Mouse (Mus musculus) heart, postnatal 0 days (tissue): ENCODE data around the gene Kcnk12.

ENCODE experiments used
- CTCF ChIP-seq: IDR thresholded peaks from 2 replicates; pipeline ENCODE4 v1.5.1; 2016; ENCODE audit warnings: antibody characterized with exemption, control low read depth, low read depth
- EP300 ChIP-seq: IDR thresholded peaks from 2 replicates; pipeline ENCODE4 v1.6.1; 2016; ENCODE audit warnings: antibody characterized with exemption, low read depth

DNA sequence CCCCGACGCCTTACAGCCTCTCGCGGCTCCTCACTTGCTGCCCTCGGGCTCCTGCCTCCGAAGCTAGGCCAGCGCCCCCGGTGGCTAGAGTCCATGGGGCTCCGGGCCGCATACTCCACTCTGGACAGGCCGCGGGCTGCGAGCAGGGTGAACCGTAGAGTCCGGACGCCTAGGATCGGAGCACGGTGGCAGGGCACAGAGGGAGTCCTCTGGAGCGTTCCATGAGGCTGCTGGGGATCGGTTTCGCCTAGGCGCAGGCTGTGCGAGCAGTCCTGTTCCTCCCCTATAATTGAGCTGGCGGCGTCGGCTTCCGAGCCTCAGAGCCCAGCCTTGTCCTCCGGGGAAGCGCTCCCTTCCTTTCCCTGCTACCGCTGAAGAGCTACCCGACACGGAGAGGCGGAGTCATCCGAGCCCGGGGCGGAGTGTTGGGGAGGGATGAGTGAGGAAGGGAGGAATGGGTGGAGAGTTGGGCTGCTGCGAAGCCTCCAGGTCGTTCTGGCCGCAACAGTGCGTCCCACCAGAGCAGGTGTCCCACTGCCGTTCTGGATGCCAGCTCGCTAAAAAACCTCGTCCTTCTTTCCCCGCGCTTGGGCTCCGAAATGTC, at the start of gene Kcnk12:
- peak; percentile 8; the same call in 1 of the 2 replicates for TF ChIP-seq CTCF
- TF ChIP-seq EP300: no peak
